28 mouse cellular contexts compared by ENCODE assay signal in genomic region chr19:56024599-56024998, GRCm38 (mm10).
A peak's percentile ranks its signal among the peaks of the same experiment; 100 is the strongest.
DNase-seq lines count a peak whose midpoint lies in the region; ATAC-seq lines count a peak whose summit lies in the region.
"Had no signal": no experiment of that assay in that cellular context is flagged by ENCODE, and none has a peak within 500 bp of the region (broad histone marks: within the 10 kb centered on the region; RNA-seq: fewer than 3 reads in every experiment).

No protein-coding gene starts in this region.

- no peak overlapping the region for H3K4me3 ChIP-seq in kidney, embryonic 15.5 days (replicated peaks)
- no peak overlapping the region for H3K4me3 ChIP-seq in limb, embryonic 12.5 days (replicated peaks)
- H3K4me3 ChIP-seq: embryonic facial prominence, embryonic 10.5 days; embryonic facial prominence, embryonic 13.5 days; erythroblast, embryonic 14.5 days; forebrain, embryonic 13.5 days; gastrocnemius, adult 2 months; heart, embryonic 13.5 days had no signal

- H3K4me1 ChIP-seq in kidney, embryonic 15.5 days: peaks cover 14% of the 10 kb centered on the region
- peaks cover 24% of the 10 kb centered on the region for H3K4me1 ChIP-seq in limb, embryonic 12.5 days (replicated peaks)

- no peak for DNase-seq in kidney, postnatal 36 days
- peak; percentile 3 for DNase-seq in A20 (ENCODE audit: low read depth, low spot score)
- peak; percentile 21 for DNase-seq in R1 (ENCODE audit: low read depth, low spot score)
- DNase-seq in heart, adult 9 months (ENCODE audit: low spot score in 2 of 2): no peak
- no peak for DNase-seq in urinary bladder, postnatal 4 days (ENCODE audit: low spot score in 2 of 2)
- DNase-seq: adrenal gland, adult 2 months; adrenal gland, postnatal 14 days; cerebellum, adult 11-12 months; cerebellum, adult 8-10 months; cerebellum, postnatal 10 days; cerebellum, postnatal 36 days; embryo, embryonic 11 days; gastrocnemius, adult 2 months; gastrocnemius, postnatal 14 days; heart, adult 11 months; heart, postnatal 14 days; heart, postnatal 4 days had no signal

- H3K9me3 ChIP-seq in kidney, embryonic 15.5 days (replicated peaks): peaks cover 4% of the 10 kb centered on the region; the same call in 1 of the 2 replicates
- H3K9me3 ChIP-seq in limb, embryonic 12.5 days: peaks cover 17% of the 10 kb centered on the region; the same call in 1 of the 2 replicates
- H3K9me3 ChIP-seq: forebrain, embryonic 13.5 days had no signal

- H3K4me2 ChIP-seq in kidney, embryonic 15.5 days: no peak overlapping the region
- H3K4me2 ChIP-seq in limb, embryonic 12.5 days: no peak overlapping the region
- H3K4me2 ChIP-seq: embryonic facial prominence, embryonic 13.5 days; forebrain, embryonic 13.5 days; heart, embryonic 13.5 days; hindbrain, embryonic 14.5 days had no signal

- WGBS in kidney, embryonic 15.5 days: 50% methylated on average over 4 of the region's 4 CpGs
- 61% methylated on average over 4 of the region's 4 CpGs for WGBS in limb, embryonic 12.5 days

- H3K9ac ChIP-seq in kidney, embryonic 15.5 days: no peak overlapping the region
- H3K9ac ChIP-seq in limb, embryonic 12.5 days (replicated peaks): no peak overlapping the region
- H3K9ac ChIP-seq: embryonic facial prominence, embryonic 13.5 days; forebrain, embryonic 13.5 days; heart, embryonic 13.5 days; hindbrain, embryonic 14.5 days had no signal

- 0 out of 2 replicates have a peak overlapping the region, but pooled peaks have one; percentile 18 for H3K27ac ChIP-seq in kidney, embryonic 15.5 days
- 0 out of 2 replicates have a peak overlapping the region, but pooled peaks have one; percentile 50 for H3K27ac ChIP-seq in limb, embryonic 12.5 days
- H3K27ac ChIP-seq: embryonic facial prominence, embryonic 10.5 days; embryonic facial prominence, embryonic 13.5 days; forebrain, embryonic 13.5 days; gastrocnemius, adult 2 months; heart, embryonic 13.5 days; hindbrain, embryonic 14.5 days; hindbrain, postnatal 0 days had no signal

- H3K27me3 ChIP-seq in kidney, embryonic 15.5 days: no peaks in the 10 kb centered on the region
- H3K27me3 ChIP-seq in limb, embryonic 12.5 days: no peaks in the 10 kb centered on the region; the same call in 1 of the 2 replicates
- H3K27me3 ChIP-seq: forebrain, embryonic 13.5 days had no signal

- H3K36me3 ChIP-seq in kidney, embryonic 15.5 days: no peaks in the 10 kb centered on the region
- H3K36me3 ChIP-seq in limb, embryonic 12.5 days: no peaks in the 10 kb centered on the region
- H3K36me3 ChIP-seq: embryonic facial prominence, embryonic 10.5 days; embryonic facial prominence, embryonic 13.5 days; heart, embryonic 13.5 days had no signal

- no peak for ATAC-seq in kidney, embryonic 15.5 days (replicated peaks; ENCODE audit: low FRiP score)
- ATAC-seq in limb, embryonic 12.5 days (ENCODE audit: insufficient number of reproducible peaks, insufficient read depth, low FRiP score, low TSS enrichment, low read depth): no peak
- no peak for ATAC-seq in inflammation-experienced regulatory T-cells, adult 6 months
- ATAC-seq: forebrain, embryonic 13.5 days; forebrain, embryonic 16.5 days; hindbrain, postnatal 0 days had no signal

Comparison
In these comparisons a context has a peak if more than half of its experiments do, and no peak if none do; other contexts are left out.
1. DNase-seq: peak in A20 (single experiment) and R1 (single experiment); none in kidney, postnatal 36 days (0 of 2), heart, adult 9 months (0 of 2) and urinary bladder, postnatal 4 days (0 of 2).